ENCODE assay signal across 12 mouse cellular contexts in the genomic region with DNA sequence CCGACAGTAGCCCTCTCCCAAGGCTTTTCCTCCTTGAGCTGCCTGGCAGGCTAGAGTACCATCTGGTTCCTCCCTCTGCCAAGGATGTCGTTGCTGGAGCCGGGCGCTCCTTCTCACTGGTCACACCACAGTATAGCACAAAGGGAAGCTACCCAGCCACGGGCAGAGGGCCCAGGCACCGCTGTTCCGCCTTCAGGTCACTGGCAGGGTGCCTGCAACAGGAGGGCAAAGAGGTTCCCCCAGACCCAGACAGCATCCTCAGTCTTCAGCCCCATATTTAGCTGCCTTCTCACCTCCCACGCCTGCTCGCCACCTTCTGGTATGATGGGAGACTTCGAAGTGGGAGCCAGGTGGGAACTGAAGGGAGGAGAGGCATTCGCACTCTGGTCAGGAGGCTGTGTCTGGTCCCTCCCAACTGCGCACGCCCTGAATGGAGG. TPM values are rescaled to one million over a fixed set of nuclear protein-coding genes. Genes with fewer than 3 reads are reported as not detected.
A peak's percentile ranks its signal among the peaks of the same experiment; 100 is the strongest.
DNase-seq lines count a peak whose midpoint lies in the region; ATAC-seq and TF ChIP-seq lines count a peak whose summit lies in the region.
"Had no signal": no experiment of that assay in that cellular context is flagged by ENCODE, and none has a peak within 500 bp of the region (broad histone marks: within the 10 kb centered on the region; RNA-seq: fewer than 3 reads in every experiment).

No protein-coding gene starts in this region.

- H3K4me2 ChIP-seq in forebrain, embryonic 13.5 days, result no peak overlapping the region
- no peak overlapping the region for H3K4me2 ChIP-seq in forebrain, embryonic 12.5 days
- no peak overlapping the region for H3K4me2 ChIP-seq in midbrain, postnatal 0 days (ENCODE audit: low read depth, low read length, poor library complexity, severe bottlenecking)
- H3K4me2 ChIP-seq: embryonic facial prominence, embryonic 13.5 days had no signal

- peaks cover 50% of the 10 kb centered on the region for H3K27me3 ChIP-seq in forebrain, embryonic 13.5 days
- H3K27me3 ChIP-seq in forebrain, embryonic 12.5 days, result peaks cover 77% of the 10 kb centered on the region
- peaks cover 8% of the 10 kb centered on the region; the same call in 1 of the 2 replicates for H3K27me3 ChIP-seq in midbrain, postnatal 0 days (ENCODE audit: insufficient read depth, low read length)
- H3K27me3 ChIP-seq in midbrain, embryonic 10.5 days (ENCODE audit: low read depth, poor library complexity, severe bottlenecking), result peaks cover 61% of the 10 kb centered on the region

- H3K27ac ChIP-seq in forebrain, embryonic 13.5 days, result peak overlapping the region; percentile 66
- no peak overlapping the region for H3K27ac ChIP-seq in forebrain, embryonic 12.5 days
- no peak overlapping the region for H3K27ac ChIP-seq in midbrain, postnatal 0 days (ENCODE audit: low read depth, low read length)
- no peak overlapping the region for H3K27ac ChIP-seq in midbrain, embryonic 10.5 days (replicated peaks)
- H3K27ac ChIP-seq: embryonic facial prominence, embryonic 13.5 days; liver, embryonic 14.5 days had no signal

- peak; percentile 89 for ATAC-seq in forebrain, embryonic 13.5 days
- no peak for ATAC-seq in forebrain, embryonic 12.5 days (ENCODE audit: low FRiP score)
- ATAC-seq in midbrain, postnatal 0 days (ENCODE audit: low FRiP score), result peak; percentile 32; the same call in 1 of the 2 replicates

- 61% methylated on average over 13 of the region's 13 CpGs for WGBS in forebrain, embryonic 13.5 days
- 55% methylated on average over 13 of the region's 13 CpGs for WGBS in forebrain, embryonic 12.5 days
- 43% methylated on average over 13 of the region's 13 CpGs for WGBS in midbrain, postnatal 0 days
- 57% methylated on average over 13 of the region's 13 CpGs for WGBS in midbrain, embryonic 10.5 days

- 0 out of 2 replicates have a peak, but pooled peaks have one; percentile 13 for TF ChIP-seq CTCF in midbrain, postnatal 0 days (IDR thresholded peaks at IDR 0.05)

- H3K4me3 ChIP-seq in forebrain, embryonic 13.5 days, result no peak overlapping the region
- H3K4me3 ChIP-seq in forebrain, embryonic 12.5 days (replicated peaks), result no peak overlapping the region
- H3K4me3 ChIP-seq in midbrain, postnatal 0 days (ENCODE audit: low read depth, low read length), result no peak overlapping the region
- no peak overlapping the region for H3K4me3 ChIP-seq in midbrain, embryonic 10.5 days
- H3K4me3 ChIP-seq: embryonic facial prominence, embryonic 13.5 days had no signal

- peak; percentile 84 for DNase-seq in midbrain, postnatal 0 days (ENCODE audit: low spot score)
- no peak for DNase-seq in midbrain, embryonic 10.5 days (ENCODE audit: low spot score)
- peak; percentile 40 to 69 for DNase-seq in frontal cortex, postnatal 10 days (ENCODE audit: low spot score in 2 of 2)
- peak; percentile 73 to 76 for DNase-seq in right cerebral cortex, postnatal 36 days (ENCODE audit: low spot score in 2 of 2)
- DNase-seq in urinary bladder, postnatal 10 days (ENCODE audit: low spot score), result no peak
- DNase-seq in retina, postnatal 1 day, result no peak
- DNase-seq: gastrocnemius, postnatal 36 days had no signal

- no peak overlapping the region for H3K9ac ChIP-seq in forebrain, embryonic 13.5 days
- H3K9ac ChIP-seq in forebrain, embryonic 12.5 days, result no peak overlapping the region
- H3K9ac ChIP-seq in midbrain, postnatal 0 days (replicated peaks; ENCODE audit: low read length, poor library complexity, severe bottlenecking), result no peak overlapping the region
- H3K9ac ChIP-seq: embryonic facial prominence, embryonic 13.5 days; liver, embryonic 14.5 days had no signal

- H3K9me3 ChIP-seq in forebrain, embryonic 13.5 days (replicated peaks), result no peaks in the 10 kb centered on the region
- no peaks in the 10 kb centered on the region for H3K9me3 ChIP-seq in forebrain, embryonic 12.5 days
- no peaks in the 10 kb centered on the region for H3K9me3 ChIP-seq in midbrain, postnatal 0 days (ENCODE audit: low read length)
- no peaks in the 10 kb centered on the region for H3K9me3 ChIP-seq in midbrain, embryonic 10.5 days (replicated peaks)
- H3K9me3 ChIP-seq: embryonic facial prominence, embryonic 13.5 days had no signal

- H3K4me1 ChIP-seq in forebrain, embryonic 13.5 days, result peaks cover 5% of the 10 kb centered on the region; the same call in 1 of the 2 replicates
- peaks cover 5% of the 10 kb centered on the region; the same call in 1 of the 2 replicates for H3K4me1 ChIP-seq in forebrain, embryonic 12.5 days
- no peaks in the 10 kb centered on the region for H3K4me1 ChIP-seq in midbrain, postnatal 0 days (ENCODE audit: insufficient read depth, low read length)
- H3K4me1 ChIP-seq in midbrain, embryonic 10.5 days, result peaks cover 10% of the 10 kb centered on the region
- H3K4me1 ChIP-seq: embryonic facial prominence, embryonic 13.5 days had no signal

- no peaks in the 10 kb centered on the region for H3K36me3 ChIP-seq in forebrain, embryonic 13.5 days (ENCODE audit: poor library complexity, severe bottlenecking)
- H3K36me3 ChIP-seq in forebrain, embryonic 12.5 days (replicated peaks), result no peaks in the 10 kb centered on the region
- no peaks in the 10 kb centered on the region for H3K36me3 ChIP-seq in midbrain, postnatal 0 days (ENCODE audit: insufficient read depth, low read length)
- H3K36me3 ChIP-seq in midbrain, embryonic 10.5 days, result no peaks in the 10 kb centered on the region
- H3K36me3 ChIP-seq: embryonic facial prominence, embryonic 13.5 days had no signal

RNA-seq across cellular contexts. Expression of gene Tcte1, which starts 7.1 kb away (rescaled TPM):
- 2.1 and 3.1 TPM in 2 replicates for polyA plus RNA-seq in forebrain, embryonic 13.5 days (2015; fragmentation: Nextera tagmentation; extraction: Ambion mirVana)
- polyA plus RNA-seq in forebrain, embryonic 12.5 days (2016; fragmentation: Nextera tagmentation; extraction: Ambion mirVana), result 1.1 and 2.4 TPM in 2 replicates
- 0.99 and 1.2 TPM in 2 replicates for total RNA-seq in midbrain, postnatal 0 days (2014; rRNA removed)
- polyA plus RNA-seq in midbrain, postnatal 0 days (2015; fragmentation: Nextera tagmentation; extraction: Ambion mirVana), result 4.2 and 4.6 TPM in 2 replicates
- polyA plus RNA-seq in midbrain, embryonic 10.5 days (2016; fragmentation: Nextera tagmentation; extraction: Ambion mirVana), result 1.4 and 1.7 TPM in 2 replicates
- total RNA-seq: gastrocnemius, postnatal 36 days; heart, postnatal 25 days had no signal
- polyA plus RNA-seq: liver, embryonic 14.5 days had no signal

RNA-seq across cellular contexts. Expression of gene Tmem151b, which starts 19.1 kb away (rescaled TPM):
- polyA plus RNA-seq in forebrain, embryonic 13.5 days (2015; fragmentation: Nextera tagmentation; extraction: Ambion mirVana), result 23.1 and 26.2 TPM in 2 replicates
- 8.5 and 13.4 TPM in 2 replicates for polyA plus RNA-seq in forebrain, embryonic 12.5 days (2016; fragmentation: Nextera tagmentation; extraction: Ambion mirVana)
- total RNA-seq in midbrain, postnatal 0 days (2014; rRNA removed), result 77.9 and 95.6 TPM in 2 replicates
- polyA plus RNA-seq in midbrain, postnatal 0 days (2015; fragmentation: Nextera tagmentation; extraction: Ambion mirVana), result 29.1 and 30.7 TPM in 2 replicates
- 7.0 and 10.2 TPM in 2 replicates for polyA plus RNA-seq in midbrain, embryonic 10.5 days (2016; fragmentation: Nextera tagmentation; extraction: Ambion mirVana)

RNA-seq across cellular contexts. Expression of gene Aars2, which starts 23.7 kb away (rescaled TPM):
- polyA plus RNA-seq in forebrain, embryonic 13.5 days (2015; fragmentation: Nextera tagmentation; extraction: Ambion mirVana), result 16.8 and 19.0 TPM in 2 replicates
- 22.8 and 26.5 TPM in 2 replicates for polyA plus RNA-seq in forebrain, embryonic 12.5 days (2016; fragmentation: Nextera tagmentation; extraction: Ambion mirVana)
- total RNA-seq in midbrain, postnatal 0 days (2014; rRNA removed), result 19.8 and 31.4 TPM in 2 replicates
- polyA plus RNA-seq in midbrain, postnatal 0 days (2015; fragmentation: Nextera tagmentation; extraction: Ambion mirVana), result 13.9 and 15.2 TPM in 2 replicates
- polyA plus RNA-seq in midbrain, embryonic 10.5 days (2016; fragmentation: Nextera tagmentation; extraction: Ambion mirVana), result 33.9 and 35.7 TPM in 2 replicates

RNA-seq across cellular contexts. Expression of gene Nfkbie, which starts 25.1 kb away (rescaled TPM):
- 5.1 TPM in 2 replicates for polyA plus RNA-seq in forebrain, embryonic 13.5 days (2015; fragmentation: Nextera tagmentation; extraction: Ambion mirVana)
- 5.5 and 5.7 TPM in 2 replicates for polyA plus RNA-seq in forebrain, embryonic 12.5 days (2016; fragmentation: Nextera tagmentation; extraction: Ambion mirVana)
- total RNA-seq in midbrain, postnatal 0 days (2014; rRNA removed), result 2.0 and 4.8 TPM in 2 replicates
- 2.5 and 3.1 TPM in 2 replicates for polyA plus RNA-seq in midbrain, postnatal 0 days (2015; fragmentation: Nextera tagmentation; extraction: Ambion mirVana)
- polyA plus RNA-seq in midbrain, embryonic 10.5 days (2016; fragmentation: Nextera tagmentation; extraction: Ambion mirVana), result 8.6 and 9.2 TPM in 2 replicates

RNA-seq across cellular contexts. Expression of gene Slc35b2, which starts 33.3 kb away (rescaled TPM):
- 89.1 and 107 TPM in 2 replicates for polyA plus RNA-seq in forebrain, embryonic 13.5 days (2015; fragmentation: Nextera tagmentation; extraction: Ambion mirVana)
- polyA plus RNA-seq in forebrain, embryonic 12.5 days (2016; fragmentation: Nextera tagmentation; extraction: Ambion mirVana), result 91.0 and 91.7 TPM in 2 replicates
- 91.7 and 113 TPM in 2 replicates for total RNA-seq in midbrain, postnatal 0 days (2014; rRNA removed)
- 71.8 and 75.3 TPM in 2 replicates for polyA plus RNA-seq in midbrain, postnatal 0 days (2015; fragmentation: Nextera tagmentation; extraction: Ambion mirVana)
- polyA plus RNA-seq in midbrain, embryonic 10.5 days (2016; fragmentation: Nextera tagmentation; extraction: Ambion mirVana), result 122 and 124 TPM in 2 replicates

Comparison
In these comparisons a context has a peak if more than half of its experiments do, and no peak if none do; other contexts are left out.
1. DNase-seq: peak in midbrain, postnatal 0 days (single experiment), frontal cortex, postnatal 10 days (2 of 2) and right cerebral cortex, postnatal 36 days (2 of 2); none in midbrain, embryonic 10.5 days (single experiment), urinary bladder, postnatal 10 days (single experiment) and retina, postnatal 1 day (single experiment).